Mouse (Mus musculus): ENCODE data around the gene Coq10b.
"Not testable (repeated sequence)": the region's sequence is repeated elsewhere in the genome, so short reads cannot be mapped to it uniquely, and the experiment has no call there.

Gene Coq10b

GRCm38 (mm10) chr1:55055322-55056115 is 2.9 kb downstream of the Coq10b start:
- in situ Hi-C loops (cut with MboI, MseI): no loop called here

GRCm38 (mm10) chr1:55058383-55058782 is 5.8 kb downstream of the Coq10b start:
- in situ Hi-C loops (cut with MboI, MseI): not testable (repeated sequence)

- in situ Hi-C loops (cut with MboI, MseI): no loop called here
These were observed 8.5 kb downstream of the Coq10b start for GRCm38 (mm10) chr1:55061099-55061498.

- in situ Hi-C loops (cut with MboI, MseI): no loop called here
These were observed 9.2 kb downstream of the Coq10b start for GRCm38 (mm10) chr1:55061772-55062171.

GRCm38 (mm10) chr1:55072328-55072727 is 19.8 kb downstream of the Coq10b start:
- in situ Hi-C loops (cut with MboI, MseI): not testable (repeated sequence)

- in situ Hi-C loops (cut with MboI, MseI): no loop called here
These were observed 22.2 kb downstream of the Coq10b start for GRCm38 (mm10) chr1:55074757-55075156.

- in situ Hi-C loops (cut with MboI, MseI): no loop called here
These were observed 23.3 kb downstream of the Coq10b start for GRCm38 (mm10) chr1:55075652-55076394.

GRCm38 (mm10) chr1:55076395-55076743 is 23.8 kb downstream of the Coq10b start:
- in situ Hi-C loops (cut with MboI, MseI): no loop called here

- in situ Hi-C loops (cut with MboI, MseI): no loop called here
These were observed 24.4 kb downstream of the Coq10b start for GRCm38 (mm10) chr1:55076849-55077516.

- in situ Hi-C loops (cut with MboI, MseI): loop anchor here (10.0 kb wide), 1 partner anchor 55 kb away; the partner anchor contains the start of gene Sf3b1
These were observed 27.1 kb downstream of the Coq10b start for GRCm38 (mm10) chr1:55079677-55080076.

GRCm38 (mm10) chr1:55082106-55082505 is 29.5 kb downstream of the Coq10b start:
- in situ Hi-C loops (cut with MboI, MseI): loop anchor here (10.0 kb wide), 1 partner anchor 57 kb away; the partner anchor contains the start of gene Sf3b1

GRCm38 (mm10) chr1:55085781-55086366 is 33.3 kb downstream of the Coq10b start:
- in situ Hi-C loops (cut with MboI, MseI): loop anchor here (5.0 to 10.0 kb wide), 2 partner anchors 41 to 61 kb away; partner anchors contain the start of gene Sf3b1

- in situ Hi-C loops (cut with MboI, MseI): loop anchor here (5.0 to 10.0 kb wide), 2 partner anchors 40 to 62 kb away; partner anchors contain the start of gene Sf3b1
These were observed 34.4 kb downstream of the Coq10b start for GRCm38 (mm10) chr1:55086868-55087400.

- in situ Hi-C loops (cut with MboI, MseI): loop anchor here (5.0 to 10.0 kb wide), 2 partner anchors 40 to 63 kb away; partner anchors contain the start of gene Sf3b1
These were observed 34.9 kb downstream of the Coq10b start for GRCm38 (mm10) chr1:55087401-55087904.

- in situ Hi-C loops (cut with MboI, MseI): loop anchor here (5.0 to 10.0 kb wide), 2 partner anchors 39 to 63 kb away; partner anchors contain the start of gene Sf3b1
These were observed 35.5 kb downstream of the Coq10b start, which contains the start of the genes Hspe1 and Hspd1 for GRCm38 (mm10) chr1:55087932-55088610. Gene Hspe1, plus strand, starts transcription at chr1:55088132. Gene Hspd1, minus strand, starts transcription at chr1:55088243.

- in situ Hi-C loops (cut with MboI, MseI): loop anchor here (5.0 to 10.0 kb wide), 2 partner anchors 38 to 64 kb away; partner anchors contain the start of gene Sf3b1
These were observed 36.3 kb downstream of the Coq10b start for GRCm38 (mm10) chr1:55088611-55089497.

GRCm38 (mm10) chr1:55089498-55090064 is 37.0 kb downstream of the Coq10b start:
- in situ Hi-C loops (cut with MboI, MseI): loop anchor here (5.0 to 10.0 kb wide), 2 partner anchors 38 to 65 kb away; partner anchors contain the start of gene Sf3b1

- in situ Hi-C loops (cut with MboI, MseI): no loop called here
These were observed 39.5 kb downstream of the Coq10b start for GRCm38 (mm10) chr1:55092056-55092455.

GRCm38 (mm10) chr1:55092469-55092868 is 39.9 kb downstream of the Coq10b start:
- in situ Hi-C loops (cut with MboI, MseI): no loop called here
